Mouse (Mus musculus) cerebellum, adult 2 months (tissue): ENCODE measurements at regions not wholly inside any gene's neighbourhood (a gene's known extent, or its start where the extent isn't known, plus 50 kb on each side); places are given as distances from the start of the nearest gene placed in this dataset.

Experiments
- CTCF ChIP-seq: fragments of 200-500 bp; IDR thresholded peaks from 2 replicates; pipeline ENCODE4 v1.5.1; 2011; ENCODE audit warnings: low read depth, mild to moderate bottlenecking, control low read depth, low read length, moderate library complexity, borderline replicate concordance; ENCODE audit not compliant: insufficient read depth
- POLR2A ChIP-seq: fragments of 200-500 bp; IDR thresholded peaks from 2 replicates; pipeline ENCODE4 v1.6.1; 2011; ENCODE audit warnings: low read length, control low read depth, borderline replicate concordance; ENCODE audit not compliant: insufficient read depth

- TF ChIP-seq POLR2A (no peak), CTCF (no peak)
These were observed 196.9 kb downstream of the Sec61b start for GRCm38 (mm10) chr4:47671362-47671761.
